9 mouse cellular contexts compared by ENCODE assay signal in the genomic region with DNA sequence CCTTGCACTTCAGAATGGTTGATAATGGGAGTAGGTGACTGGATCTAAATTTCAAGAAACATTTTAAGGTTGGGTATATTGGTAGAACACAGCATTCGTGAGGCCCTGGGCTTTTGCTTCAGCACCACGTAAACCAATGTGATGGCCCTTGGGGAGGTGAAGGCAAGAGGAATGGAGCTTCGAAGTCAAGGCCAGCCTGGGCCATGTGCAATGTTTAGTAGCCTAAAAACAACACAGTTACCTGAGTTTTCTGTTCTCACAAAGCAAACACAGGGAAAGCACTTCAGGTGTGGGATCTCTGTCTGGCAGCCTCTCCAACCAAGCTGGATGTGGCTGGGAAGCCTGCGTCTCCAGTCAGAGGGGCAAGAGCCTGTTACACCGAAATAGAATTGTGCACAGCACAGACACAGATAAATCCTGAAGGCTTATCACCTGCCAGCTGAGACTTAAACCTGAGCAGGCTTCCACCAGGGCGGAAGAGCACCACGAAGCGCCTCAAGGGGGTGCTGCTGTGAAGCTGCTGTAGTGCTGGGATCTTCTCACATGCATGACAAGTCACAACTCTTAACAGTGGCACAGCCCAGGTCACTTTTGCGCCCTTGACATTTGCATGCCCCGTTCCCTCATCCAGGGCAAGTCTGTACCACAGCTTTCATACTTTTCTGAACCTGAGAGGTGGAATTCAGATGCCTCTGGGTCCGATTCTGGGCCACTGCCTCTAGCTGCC. TPM values are rescaled to one million over a fixed set of nuclear protein-coding genes. Genes with fewer than 3 reads are reported as not detected.
DNase-seq lines count a peak whose midpoint lies in the region; ATAC-seq and TF ChIP-seq lines count a peak whose summit lies in the region.
"Had no signal": no experiment of that assay in that cellular context is flagged by ENCODE, and none has a peak within 500 bp of the region (broad histone marks: within the 10 kb centered on the region; RNA-seq: fewer than 3 reads in every experiment).

No protein-coding gene starts in this region.

- H3K9ac ChIP-seq in heart, embryonic 11.5 days (ENCODE audit: low read depth, low read length), result no peak overlapping the region
- no peak overlapping the region for H3K9ac ChIP-seq in ES-Bruce4 (ENCODE audit: low read depth, poor library complexity, severe bottlenecking)
- H3K9ac ChIP-seq in embryonic facial prominence, embryonic 15.5 days, result no peak overlapping the region
- no peak overlapping the region for H3K9ac ChIP-seq in liver, embryonic 11.5 days (ENCODE audit: low read depth, low read length)

- H3K27ac ChIP-seq in heart, embryonic 11.5 days (ENCODE audit: low read depth, low read length), result peak overlapping the region; percentile 64
- no peak overlapping the region for H3K27ac ChIP-seq in ES-Bruce4 (ENCODE audit: insufficient read depth, low read length)
- no peak overlapping the region for H3K27ac ChIP-seq in embryonic facial prominence, embryonic 15.5 days (replicated peaks)
- no peak overlapping the region for H3K27ac ChIP-seq in liver, embryonic 11.5 days (ENCODE audit: low read depth, low read length)
- H3K27ac ChIP-seq: macrophage had no signal

- no peaks in the 10 kb centered on the region for H3K9me3 ChIP-seq in heart, embryonic 11.5 days (replicated peaks; ENCODE audit: control insufficient read depth, low read length)
- no peaks in the 10 kb centered on the region for H3K9me3 ChIP-seq in ES-Bruce4 (replicated peaks; ENCODE audit: control insufficient read depth, insufficient read depth, low read length, poor library complexity, severe bottlenecking)
- H3K9me3 ChIP-seq in embryonic facial prominence, embryonic 15.5 days (replicated peaks), result no peaks in the 10 kb centered on the region
- no peaks in the 10 kb centered on the region for H3K9me3 ChIP-seq in liver, embryonic 11.5 days (ENCODE audit: control insufficient read depth, low read length)

- WGBS in heart, embryonic 11.5 days (ENCODE audit: insufficient replicate concordance), result 39% methylated on average over 11 of the region's 11 CpGs
- WGBS in embryonic facial prominence, embryonic 15.5 days, result 60% methylated on average over 11 of the region's 11 CpGs
- 47% methylated on average over 11 of the region's 11 CpGs for WGBS in liver, embryonic 11.5 days

- ATAC-seq in heart, embryonic 11.5 days (replicated peaks; ENCODE audit: insufficient number of reproducible peaks, low FRiP score, low TSS enrichment), result no peak
- ATAC-seq in embryonic facial prominence, embryonic 15.5 days (ENCODE audit: insufficient number of reproducible peaks, low FRiP score, low TSS enrichment, low read depth), result 0 out of 2 replicates have a peak, but pooled peaks have one; percentile 27
- ATAC-seq in liver, embryonic 11.5 days (replicated peaks; ENCODE audit: low FRiP score), result peak; percentile 78

- DNase-seq in heart, adult 18-20 months, result no peak
- peak; percentile 35 for DNase-seq in liver, embryonic 11.5 days (ENCODE audit: low spot score)
- peak; percentile 55 for DNase-seq in testis, postnatal 10 days (ENCODE audit: low spot score)
- DNase-seq in spleen, postnatal 14 days (ENCODE audit: low spot score in 2 of 2), result no peak
- DNase-seq in left cerebral cortex, adult 8-10 months (ENCODE audit: low spot score in 2 of 2), result no peak

- peak; percentile 77 for TF ChIP-seq CTCF in ES-Bruce4 (IDR thresholded peaks at IDR 0.05; ENCODE audit: low read depth, low read length)

- TF ChIP-seq POLR2A in ES-Bruce4 (IDR thresholded peaks at IDR 0.05; ENCODE audit: insufficient read depth, low read length), result no peak

- peaks cover 6% of the 10 kb centered on the region for H3K36me3 ChIP-seq in heart, embryonic 11.5 days (ENCODE audit: control insufficient read depth, insufficient read depth, low read length)
- peaks cover 15% of the 10 kb centered on the region for H3K36me3 ChIP-seq in ES-Bruce4 (ENCODE audit: control insufficient read depth, insufficient read depth, low read length, poor library complexity, severe bottlenecking)
- H3K36me3 ChIP-seq in embryonic facial prominence, embryonic 15.5 days, result peaks cover 30% of the 10 kb centered on the region
- H3K36me3 ChIP-seq in liver, embryonic 11.5 days (ENCODE audit: control insufficient read depth, insufficient read depth, low read length), result 0 out of 2 replicates have a peak, but pooled peaks cover 3% of the 10 kb centered on the region

- peaks cover 6% of the 10 kb centered on the region; the same call in 1 of the 2 replicates for H3K4me1 ChIP-seq in heart, embryonic 11.5 days (ENCODE audit: control insufficient read depth, insufficient read depth, low read length)
- peaks cover 3% of the 10 kb centered on the region for H3K4me1 ChIP-seq in ES-Bruce4 (ENCODE audit: control insufficient read depth, insufficient read depth, low read length)
- no peaks in the 10 kb centered on the region for H3K4me1 ChIP-seq in embryonic facial prominence, embryonic 15.5 days
- H3K4me1 ChIP-seq in liver, embryonic 11.5 days (replicated peaks; ENCODE audit: control insufficient read depth, insufficient read depth, low read length), result no peaks in the 10 kb centered on the region; the same call in 1 of the 2 replicates

- TF ChIP-seq EP300 in ES-Bruce4 (IDR thresholded peaks at IDR 0.05; ENCODE audit: insufficient read depth, low read depth, low read length), result no peak

- H3K4me2 ChIP-seq in heart, embryonic 11.5 days, result no peak overlapping the region
- H3K4me2 ChIP-seq in embryonic facial prominence, embryonic 15.5 days (replicated peaks), result no peak overlapping the region
- no peak overlapping the region for H3K4me2 ChIP-seq in liver, embryonic 11.5 days

- no peak overlapping the region for H3K4me3 ChIP-seq in heart, embryonic 11.5 days (ENCODE audit: low read depth, low read length)
- H3K4me3 ChIP-seq in ES-Bruce4 (ENCODE audit: low read depth, low read length), result no peak overlapping the region
- H3K4me3 ChIP-seq in embryonic facial prominence, embryonic 15.5 days (replicated peaks), result no peak overlapping the region
- no peak overlapping the region for H3K4me3 ChIP-seq in liver, embryonic 11.5 days (ENCODE audit: low read depth, low read length)

- H3K27me3 ChIP-seq in heart, embryonic 11.5 days (ENCODE audit: control insufficient read depth, insufficient read depth, low read length), result no peaks in the 10 kb centered on the region
- no peaks in the 10 kb centered on the region for H3K27me3 ChIP-seq in ES-Bruce4 (ENCODE audit: control insufficient read depth, insufficient read depth, low read length, poor library complexity, severe bottlenecking)
- no peaks in the 10 kb centered on the region for H3K27me3 ChIP-seq in embryonic facial prominence, embryonic 15.5 days
- H3K27me3 ChIP-seq in liver, embryonic 11.5 days (replicated peaks; ENCODE audit: control insufficient read depth, insufficient read depth, low read length), result no peaks in the 10 kb centered on the region

RNA-seq across cellular contexts. Expression of gene Fxyd4, which starts 5.0 kb away (rescaled TPM):
- polyA plus RNA-seq in heart, embryonic 11.5 days (2014; fragmentation: Nextera tagmentation; extraction: Ambion mirVana), result 0.76 and 2.4 TPM in 2 replicates
- total RNA-seq in heart, adult 18-20 months (2021), result not detected
- not detected in 2 replicates for polyA plus RNA-seq in ES-Bruce4 (2011; ENCODE audit: insufficient read depth, insufficient read length, low read depth, missing spikeins)
- polyA plus RNA-seq in embryonic facial prominence, embryonic 15.5 days (2015; fragmentation: Nextera tagmentation; extraction: Ambion mirVana), result 3.4 and 4.4 TPM in 2 replicates
- polyA plus RNA-seq in liver, embryonic 11.5 days (2014; fragmentation: Nextera tagmentation; extraction: Ambion mirVana), result 1.2 and 2.1 TPM in 2 replicates
- not detected for total RNA-seq in left cerebral cortex, adult 8-10 months (2022)
- polyA plus RNA-seq: macrophage had no signal

RNA-seq across cellular contexts. Expression of gene Hnrnpf, which starts 32.4 kb away (rescaled TPM):
- 554 and 606 TPM in 2 replicates for polyA plus RNA-seq in heart, embryonic 11.5 days (2014; fragmentation: Nextera tagmentation; extraction: Ambion mirVana)
- 100 to 1,000 TPM; 193 to 194 TPM for total RNA-seq in heart, adult 18-20 months (2021)
- 1,007 and 1,035 TPM in 2 replicates for polyA plus RNA-seq in ES-Bruce4 (2011; ENCODE audit: insufficient read depth, insufficient read length, low read depth, missing spikeins)
- polyA plus RNA-seq in embryonic facial prominence, embryonic 15.5 days (2015; fragmentation: Nextera tagmentation; extraction: Ambion mirVana), result 585 and 603 TPM in 2 replicates
- 960 and 1,037 TPM in 2 replicates for polyA plus RNA-seq in liver, embryonic 11.5 days (2014; fragmentation: Nextera tagmentation; extraction: Ambion mirVana)
- total RNA-seq in left cerebral cortex, adult 8-10 months (2022), result 100 to 1,000 TPM; 125 to 143 (median 139) TPM

Comparison
In these comparisons a context has a peak if more than half of its experiments do, and no peak if none do; other contexts are left out.
1. DNase-seq: peak in liver, embryonic 11.5 days (single experiment) and testis, postnatal 10 days (single experiment); none in heart, adult 18-20 months (0 of 2), spleen, postnatal 14 days (0 of 2) and left cerebral cortex, adult 8-10 months (0 of 2).